Mouse (Mus musculus) brain, embryonic 18.5 days (tissue): Measurements from ENCODE around the gene Trmt2a.

Experiments used
- DNase-seq: peaks from one replicate; pipeline ENCODE4 v3.0.0-alpha.2; 2012; ENCODE audit warnings: low read depth, low spot score

Trmt2a gene

DNA sequence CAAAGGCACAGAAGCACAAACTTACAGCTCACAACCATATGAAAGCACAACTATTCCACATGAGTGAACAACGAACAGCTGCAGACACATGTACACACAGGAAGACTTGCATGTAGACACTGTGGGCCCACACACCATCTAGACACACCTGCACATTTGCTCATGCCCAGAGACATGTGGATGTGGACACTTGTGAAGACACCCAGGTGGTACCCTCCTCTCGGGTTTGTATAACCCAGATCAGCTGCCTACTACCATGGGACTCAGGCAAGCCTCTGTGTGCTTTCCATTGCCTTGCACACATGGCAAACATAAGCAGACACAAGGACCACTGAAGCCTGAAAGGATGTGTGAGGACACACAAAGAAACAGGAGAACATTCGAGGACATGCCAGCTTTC lies 17.4 kb upstream of the Trmt2a start:
- DNase-seq: no peak

DNA sequence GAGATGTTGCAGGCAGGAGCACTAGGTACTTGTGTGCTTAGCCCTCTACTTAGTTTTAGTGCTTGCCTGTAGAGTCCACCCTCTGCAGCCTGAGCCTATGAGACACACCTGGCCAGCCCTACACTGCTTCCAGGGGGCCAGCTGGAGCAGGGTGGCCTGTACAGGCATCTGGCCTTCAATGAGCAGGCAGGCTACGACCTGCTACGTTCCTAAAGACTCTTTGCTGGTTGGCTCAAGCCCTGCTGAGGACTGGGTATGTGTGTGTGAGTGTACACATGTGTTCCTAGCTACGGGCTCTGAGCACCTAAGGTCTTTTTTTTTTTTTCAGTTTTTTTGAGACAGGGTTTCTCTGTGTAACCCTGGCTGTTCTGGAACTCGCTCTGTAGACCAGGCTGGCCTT lies 17.0 kb upstream of the Trmt2a start:
- DNase-seq: no peak

DNA sequence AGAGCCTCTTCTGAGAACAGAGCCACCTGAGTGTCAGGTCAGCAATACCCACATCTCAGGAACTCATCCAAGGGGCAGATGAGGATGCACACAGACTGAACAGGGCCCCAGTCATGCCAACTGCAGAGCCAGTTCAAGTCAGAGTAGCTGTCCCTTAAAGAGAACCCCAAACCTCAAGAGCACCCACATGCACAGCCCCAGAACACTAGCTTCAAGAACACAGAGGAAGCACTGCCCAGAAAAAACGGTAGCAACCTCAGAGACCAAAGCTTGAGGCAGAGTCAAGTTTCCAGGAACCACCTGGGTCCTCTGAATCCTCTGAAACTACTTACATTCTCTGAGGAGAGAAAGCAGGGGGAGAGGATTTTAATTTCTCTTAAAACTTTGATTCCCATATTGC lies 15.0 kb upstream of the Trmt2a start:
- DNase-seq: no peak

DNA sequence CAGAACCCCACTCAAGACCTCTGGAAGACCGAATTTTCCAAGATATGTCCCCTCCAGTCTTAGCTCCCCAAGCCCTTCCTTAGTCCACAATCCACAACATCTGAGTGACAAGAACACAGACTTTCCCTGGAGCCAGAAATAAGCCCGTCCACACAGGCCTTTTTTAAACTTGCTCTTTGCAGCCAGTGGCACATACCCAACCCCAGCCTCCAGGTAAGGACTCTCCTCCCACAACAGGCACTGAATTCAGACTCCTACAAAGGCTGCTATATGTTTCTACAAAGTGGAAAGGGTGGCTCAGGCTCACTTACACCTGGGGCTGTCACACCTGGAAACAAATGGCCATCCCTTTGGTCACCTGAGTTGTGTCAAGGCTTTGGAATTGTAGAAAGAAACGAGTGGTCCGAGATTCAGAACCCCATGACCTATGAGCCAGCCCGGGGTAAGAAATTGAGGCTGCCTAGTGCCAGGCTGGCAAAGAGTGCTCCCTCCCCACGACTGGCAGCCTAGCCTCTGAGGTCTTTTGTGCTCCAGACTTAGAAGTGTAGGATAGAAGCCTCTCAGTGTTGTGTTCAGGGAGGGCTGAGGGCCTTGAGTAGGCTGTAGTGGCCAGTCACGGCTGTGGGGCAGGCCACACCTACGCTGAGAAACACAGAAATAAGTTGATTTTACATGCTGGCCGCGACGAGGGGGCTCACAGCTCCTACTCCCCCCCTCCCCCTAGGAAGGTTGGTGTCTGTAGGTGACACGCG lies 14.4 kb upstream of the Trmt2a start:
- no peak for DNase-seq

DNA sequence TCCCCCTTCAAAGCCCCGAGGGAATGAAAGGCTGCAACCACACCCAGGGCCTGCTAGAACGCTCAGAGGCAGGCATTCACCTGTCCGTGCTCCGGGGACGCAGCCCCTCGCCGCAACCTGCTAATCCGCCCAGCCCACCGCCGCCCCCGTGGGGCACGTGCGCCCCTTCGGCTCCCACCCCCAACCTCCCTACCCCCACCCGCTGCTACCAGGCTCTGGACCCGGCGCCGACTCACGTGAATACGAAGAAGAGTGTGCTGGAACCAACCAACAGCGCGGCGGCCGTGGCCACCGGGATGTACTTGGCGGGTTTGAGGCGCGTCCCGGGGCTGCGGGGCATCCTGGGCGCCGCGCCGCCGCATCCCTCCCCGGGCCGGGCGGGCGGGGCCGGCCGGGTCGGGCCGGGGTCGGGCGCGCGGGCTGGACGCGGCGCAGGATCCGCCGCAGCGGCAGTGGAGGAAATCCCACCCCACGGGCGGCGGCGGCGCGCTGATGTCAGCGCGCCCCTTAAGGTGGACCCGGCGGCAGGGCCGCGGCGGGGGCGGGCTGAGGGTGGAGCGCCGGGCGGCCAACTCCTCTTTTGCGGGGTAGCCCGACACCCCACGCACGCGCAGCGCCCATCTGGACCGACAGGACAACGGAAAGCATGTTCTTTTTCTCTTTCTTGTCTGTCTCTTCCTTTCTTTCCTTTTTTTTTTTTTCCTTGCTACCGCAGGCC lies 13.6 kb upstream of the Trmt2a start, which contains the start of gene Zdhhc8:
Zdhhc8 (minus strand) TSS at position 466 of the 718 bp plus-strand sequence.
- peak; percentile 68 for DNase-seq

DNA sequence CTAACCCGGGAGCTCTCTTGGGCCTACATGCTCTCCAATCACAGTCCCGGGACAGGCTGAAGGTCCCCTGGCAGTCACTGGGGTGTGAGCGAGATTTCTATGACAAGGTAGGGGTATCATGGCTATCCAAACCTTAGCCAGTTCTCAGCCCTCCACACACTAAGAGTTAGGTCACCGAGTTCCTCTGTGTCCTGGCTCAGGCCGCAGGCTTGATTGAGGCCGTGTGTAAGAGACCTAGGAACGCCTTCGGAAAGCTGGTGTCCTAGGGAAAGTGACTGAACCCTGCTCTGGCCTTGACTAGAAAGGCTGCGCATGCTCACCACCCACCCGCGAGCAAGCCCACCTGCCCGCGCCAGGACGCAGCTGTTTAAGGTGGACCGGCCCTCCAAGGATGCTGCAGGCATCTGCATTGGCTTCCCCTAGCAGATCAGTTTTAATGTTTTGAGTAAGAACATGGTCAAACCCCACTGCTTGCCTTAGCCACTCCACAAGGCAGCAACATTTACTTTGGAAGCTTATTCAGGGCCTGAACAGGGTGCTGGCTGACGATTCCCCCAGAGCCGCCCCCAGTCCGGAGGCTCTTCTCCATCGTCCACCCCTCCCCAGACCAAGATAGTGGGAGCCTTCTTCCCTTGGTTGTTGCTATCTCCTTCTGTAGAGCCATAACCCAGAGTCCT lies 13.0 kb upstream of the Trmt2a start:
- DNase-seq: peak; percentile 46

DNA sequence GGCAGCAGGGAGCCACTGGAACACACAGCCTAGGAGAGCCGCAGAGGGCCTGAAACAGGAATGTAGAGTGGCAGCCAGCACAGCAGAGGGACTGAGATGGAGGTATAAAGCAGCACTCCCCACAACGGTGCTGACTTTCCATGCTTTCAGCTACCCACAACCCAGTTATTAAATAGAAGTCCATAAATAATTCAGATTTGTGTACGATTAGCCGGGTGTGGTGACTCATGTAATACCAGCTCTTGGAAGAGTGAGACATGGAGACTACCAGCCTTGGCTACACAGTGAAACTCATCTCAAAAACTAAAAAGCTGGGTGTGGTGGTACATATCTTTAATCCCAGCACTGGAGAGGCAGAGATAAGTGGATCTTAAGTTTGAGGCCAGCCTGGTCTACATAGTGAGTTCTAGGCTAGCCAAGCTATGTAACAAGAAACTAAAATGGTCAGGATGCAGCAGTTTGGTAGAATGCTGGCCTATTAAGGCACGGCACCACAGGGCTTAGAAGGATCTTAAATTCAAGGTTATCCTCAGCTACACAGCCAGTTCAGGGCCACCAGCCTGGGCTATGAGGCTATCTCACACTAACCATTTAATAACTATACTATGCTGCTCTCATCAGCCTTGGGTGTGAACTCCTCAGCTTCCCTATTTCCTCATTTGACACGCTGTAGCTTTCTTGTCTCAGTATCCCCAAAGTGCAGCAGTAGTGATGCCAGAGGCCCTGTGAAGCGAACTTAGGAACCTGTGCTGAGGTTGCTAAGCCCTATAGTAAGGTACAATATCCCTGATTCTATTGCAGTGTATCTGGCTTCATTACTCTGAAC lies 11.6 kb upstream of the Trmt2a start:
- DNase-seq: no peak

DNA sequence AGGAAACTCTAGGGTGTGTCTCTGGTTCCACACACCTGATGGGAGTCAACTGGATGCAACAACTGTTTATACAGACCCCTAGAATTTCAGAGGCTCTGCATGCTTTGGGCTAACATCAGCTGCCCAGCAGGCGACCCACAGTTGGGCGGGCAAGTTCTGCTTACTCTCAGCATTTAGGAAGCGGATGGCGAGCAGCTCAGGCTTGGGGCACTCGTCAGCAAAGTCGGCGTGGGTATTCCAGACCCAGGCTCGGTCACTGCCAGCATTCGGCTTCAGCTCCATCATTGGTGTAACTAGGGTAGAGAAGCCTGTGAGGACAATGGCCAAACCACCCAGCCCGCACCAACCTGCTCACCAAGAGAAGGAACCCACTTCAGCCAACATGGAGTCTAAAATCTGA lies 6.9 kb upstream of the Trmt2a start:
- no peak for DNase-seq

DNA sequence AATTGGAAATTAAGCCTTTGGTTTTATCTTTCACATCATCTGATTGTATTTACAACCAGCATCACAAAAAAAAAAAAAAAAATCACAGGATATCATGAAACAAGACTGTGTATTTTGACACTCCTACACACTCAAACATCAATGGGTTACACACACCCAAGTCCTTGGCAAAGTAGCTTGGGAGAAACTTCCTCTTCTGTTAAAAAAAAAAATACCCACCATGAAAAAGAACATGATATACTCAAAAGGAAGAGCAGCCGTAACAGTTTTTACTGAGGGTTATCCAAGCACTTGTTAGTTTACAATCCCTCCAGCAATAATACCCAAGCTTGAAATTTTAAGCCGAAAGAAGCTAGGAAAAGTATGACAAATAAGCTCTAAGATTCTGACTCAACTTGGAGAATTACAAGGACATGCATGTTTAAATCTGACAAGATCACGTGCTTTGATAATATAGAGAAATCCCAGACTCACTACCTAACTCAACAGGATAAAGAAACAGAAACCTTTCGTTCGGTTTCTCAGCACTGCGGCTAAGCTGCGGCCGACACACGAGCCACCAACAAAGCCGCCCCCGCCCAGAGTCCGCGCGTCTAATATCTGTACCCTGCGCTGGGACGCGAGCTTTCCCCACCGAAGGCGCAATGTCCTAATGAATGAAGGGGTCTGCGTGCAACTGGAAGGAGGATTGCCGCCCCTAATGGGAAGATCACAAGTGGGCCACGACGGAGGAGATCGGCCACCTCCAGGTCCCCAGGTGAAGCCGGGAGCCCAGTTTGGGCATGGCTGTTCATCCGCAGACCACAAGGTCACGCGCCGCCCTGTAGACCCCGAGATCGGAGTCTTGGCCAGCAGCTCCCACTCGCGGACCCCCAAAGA lies 719 bp upstream of the Trmt2a start:
- DNase-seq: no peak

DNA sequence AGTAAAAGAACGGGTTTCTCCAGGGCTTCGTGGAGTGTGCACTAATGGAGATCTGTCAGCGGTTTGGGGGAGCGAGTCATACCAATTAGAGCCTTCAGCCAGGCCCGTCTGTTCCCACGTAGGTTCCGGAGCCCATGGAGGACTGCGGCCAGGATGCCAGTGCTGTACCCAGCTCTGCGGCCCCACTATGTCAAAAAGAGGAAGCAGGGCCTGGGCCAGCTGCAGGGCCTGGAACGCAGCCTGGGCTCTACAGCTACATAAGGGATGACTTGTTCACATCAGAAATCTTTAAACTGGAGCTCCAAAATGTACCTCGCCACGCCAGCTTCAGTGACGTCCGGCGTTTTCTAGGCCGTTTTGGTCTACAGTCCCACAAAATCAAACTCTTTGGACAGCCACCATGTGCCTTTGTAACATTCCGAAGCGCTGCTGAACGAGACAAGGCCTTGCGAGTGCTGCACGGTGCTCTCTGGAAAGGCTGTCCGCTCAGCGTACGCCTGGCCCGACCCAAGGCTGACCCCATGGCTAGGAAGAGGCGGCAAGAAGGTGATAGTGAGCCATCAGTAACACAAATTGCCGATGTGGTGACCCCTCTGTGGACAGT lies 987 bp downstream of the Trmt2a start:
- no peak for DNase-seq

DNA sequence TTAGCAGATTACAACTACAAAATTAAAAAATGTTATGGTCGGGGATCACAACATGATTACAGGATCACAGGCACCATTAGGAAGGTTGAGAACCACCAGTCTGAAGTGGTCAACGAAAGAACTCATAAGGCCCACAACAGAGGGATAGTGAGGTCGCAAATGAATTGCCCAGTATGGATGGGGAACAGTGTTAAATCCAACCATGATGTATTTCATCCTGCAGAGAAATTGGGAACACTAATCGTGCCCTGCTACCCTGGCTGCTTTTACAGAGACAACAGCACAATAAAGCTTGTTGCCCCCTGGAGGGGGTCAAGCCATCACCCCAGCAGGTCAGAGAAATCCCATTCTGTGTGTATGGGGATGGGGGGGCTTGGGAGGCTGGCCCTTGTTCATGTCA lies 1.8 kb downstream of the Trmt2a start:
- DNase-seq: no peak

DNA sequence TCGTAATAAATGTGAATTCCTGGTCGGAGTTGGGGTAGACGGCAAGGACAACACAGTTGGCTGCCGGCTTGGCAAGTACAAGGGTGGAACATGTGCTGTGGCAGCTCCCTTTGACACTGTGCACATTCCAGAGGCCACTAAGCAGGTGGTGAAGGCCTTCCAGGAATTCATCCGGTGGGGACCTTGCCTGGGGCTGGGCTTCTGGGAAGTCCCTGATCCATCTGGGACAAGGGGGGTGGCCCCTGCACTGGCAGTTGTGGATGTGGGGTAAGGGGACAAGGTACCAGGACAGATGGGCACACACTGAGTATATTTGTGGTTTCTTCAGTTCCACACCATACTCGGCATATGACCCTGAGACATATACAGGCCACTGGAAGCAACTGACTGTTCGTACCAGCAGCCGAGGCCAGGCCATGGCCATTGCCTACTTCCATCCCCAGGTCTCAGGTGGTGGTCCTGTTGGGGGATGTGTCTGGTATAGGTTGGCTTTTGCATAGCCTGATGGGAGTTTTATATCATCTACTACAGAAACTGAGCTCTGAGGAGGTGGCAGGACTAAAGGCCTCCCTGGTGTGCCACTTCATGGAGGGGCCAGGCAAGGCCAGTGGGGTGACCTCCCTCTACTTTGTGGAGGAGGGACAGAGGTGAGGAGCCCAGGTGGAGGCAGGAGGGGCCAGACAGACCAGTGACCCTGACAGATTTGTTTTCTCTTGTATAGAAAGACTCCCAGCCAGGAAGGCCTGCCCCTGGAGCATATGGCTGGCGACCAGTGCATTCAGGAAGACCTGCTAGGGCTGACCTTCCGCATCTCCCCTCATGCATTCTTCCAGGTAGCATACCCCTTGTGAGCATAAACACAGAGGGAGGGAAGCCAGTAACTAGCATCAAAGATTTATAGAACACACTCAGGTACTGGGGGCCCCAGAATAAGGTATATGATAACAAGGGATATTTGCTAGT lies 2.6 kb downstream of the Trmt2a start:
- no peak for DNase-seq

DNA sequence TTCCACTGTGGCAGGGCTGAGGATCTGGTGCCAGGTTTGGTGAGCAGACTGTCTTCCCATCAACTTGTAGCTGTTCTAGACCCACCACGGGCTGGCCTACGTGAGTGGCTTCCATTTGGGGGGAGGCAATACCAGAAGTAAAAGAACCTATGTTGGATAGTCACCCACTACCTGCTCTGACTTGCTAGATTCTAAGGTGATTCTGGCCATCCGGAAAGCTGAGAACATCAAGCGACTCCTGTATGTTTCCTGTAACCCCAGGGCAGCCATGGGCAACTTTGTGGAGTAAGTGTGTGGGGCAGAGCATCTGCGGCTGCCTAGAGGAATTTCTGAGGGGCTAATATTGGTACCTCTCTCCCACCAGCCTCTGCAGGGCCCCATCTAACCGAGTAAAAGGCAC lies 4.3 kb downstream of the Trmt2a start:
- DNase-seq: no peak

DNA sequence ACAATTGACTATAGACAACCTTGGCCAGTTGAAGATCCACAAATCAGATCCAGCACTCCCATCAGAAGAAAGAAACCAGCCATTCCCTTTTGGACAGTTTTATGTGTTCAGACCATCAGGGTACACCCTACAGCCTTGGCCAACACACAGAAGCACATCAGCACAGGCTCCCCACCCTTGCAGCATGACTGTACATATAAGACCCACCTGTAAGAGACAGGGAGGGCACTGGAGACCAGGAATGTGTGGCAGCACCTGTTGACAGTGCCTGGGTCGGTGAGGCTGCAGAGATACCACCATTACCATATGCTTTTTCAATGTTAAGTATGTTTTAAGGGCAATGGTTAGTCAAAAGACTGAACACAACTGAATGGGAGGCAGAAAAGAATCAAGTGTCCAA lies 5.4 kb downstream of the Trmt2a start:
- DNase-seq: no peak

DNA sequence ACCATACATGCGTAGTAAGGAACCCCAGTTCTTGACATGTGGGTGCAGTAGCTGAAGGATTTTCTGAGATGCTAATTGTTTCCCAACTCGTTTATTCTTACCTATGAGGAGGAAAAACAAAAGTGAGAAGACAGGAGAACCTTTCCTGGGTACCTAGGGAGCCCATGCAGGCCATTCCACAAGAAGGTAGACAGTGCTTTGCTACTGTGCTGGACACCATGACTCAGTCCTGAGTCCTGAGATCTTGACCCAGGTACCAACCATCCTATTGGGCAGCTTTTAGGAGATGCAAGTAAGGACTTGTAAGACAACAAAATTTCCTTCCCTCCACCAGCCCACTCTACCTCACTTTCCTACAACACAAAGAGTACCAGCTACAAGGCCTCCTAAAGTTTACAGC lies 9.7 kb downstream of the Trmt2a start, which contains the start of gene Gm49776:
Gm49776 (minus strand) TSS at position 101 of the 400 bp plus-strand sequence.
- DNase-seq: no peak

DNA sequence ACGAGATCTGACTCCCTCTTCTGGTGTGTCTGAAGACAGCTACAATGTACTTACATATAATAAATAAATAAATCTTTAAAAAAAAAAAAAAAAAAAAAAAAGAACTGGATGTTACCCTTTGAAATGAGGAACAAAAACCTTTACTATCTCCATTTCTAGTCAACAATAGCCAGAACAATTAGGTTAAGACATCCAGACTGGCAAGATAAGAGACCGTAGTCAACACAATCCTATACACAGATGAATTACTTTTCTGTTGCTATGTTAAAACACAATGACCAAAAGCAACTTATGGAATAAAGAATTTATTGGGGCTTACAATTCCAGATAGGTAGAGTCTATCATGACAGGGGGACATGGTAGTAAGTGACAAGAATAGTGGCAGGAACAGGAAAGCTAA lies 16.5 kb downstream of the Trmt2a start:
- DNase-seq: no peak

DNA sequence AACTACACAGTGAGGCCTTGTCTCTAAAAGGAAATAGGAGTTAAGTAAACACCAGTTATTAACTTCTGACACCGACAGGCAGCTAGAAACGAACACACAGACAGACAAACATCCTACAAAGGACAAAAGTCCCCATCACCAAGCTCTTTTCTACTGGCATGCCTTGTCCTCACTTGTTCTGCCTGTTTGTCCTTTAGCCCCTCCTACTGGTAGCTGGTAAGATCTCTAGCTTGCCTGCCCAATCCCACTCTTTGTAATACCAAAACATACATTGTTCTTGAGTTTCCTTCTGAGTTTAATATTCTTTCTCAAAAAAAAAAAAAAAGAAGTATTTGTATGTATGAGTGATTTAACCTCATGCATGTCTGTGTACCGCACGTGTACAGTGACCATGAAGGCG lies 19.7 kb downstream of the Trmt2a start:
- DNase-seq: no peak

DNA sequence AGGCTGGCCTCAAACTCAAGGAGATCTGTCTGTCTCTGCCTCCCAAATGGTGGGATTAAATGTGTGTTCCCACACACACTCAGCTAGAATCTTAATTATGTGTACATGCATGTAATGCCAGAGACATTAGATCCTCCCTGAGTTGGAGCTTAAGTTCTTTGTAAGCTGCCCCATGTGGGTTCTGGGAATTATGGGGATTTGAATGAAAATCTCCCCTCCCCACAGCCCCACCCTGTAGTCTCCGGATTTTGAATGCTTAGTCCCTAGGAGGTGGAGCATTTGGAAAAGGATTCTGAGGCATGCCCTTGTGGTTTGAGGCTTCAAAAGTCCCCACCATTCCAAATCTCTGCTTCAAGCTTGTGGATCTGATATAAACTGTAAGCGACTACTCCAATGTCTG lies 26.7 kb downstream of the Trmt2a start:
- no peak for DNase-seq

DNA sequence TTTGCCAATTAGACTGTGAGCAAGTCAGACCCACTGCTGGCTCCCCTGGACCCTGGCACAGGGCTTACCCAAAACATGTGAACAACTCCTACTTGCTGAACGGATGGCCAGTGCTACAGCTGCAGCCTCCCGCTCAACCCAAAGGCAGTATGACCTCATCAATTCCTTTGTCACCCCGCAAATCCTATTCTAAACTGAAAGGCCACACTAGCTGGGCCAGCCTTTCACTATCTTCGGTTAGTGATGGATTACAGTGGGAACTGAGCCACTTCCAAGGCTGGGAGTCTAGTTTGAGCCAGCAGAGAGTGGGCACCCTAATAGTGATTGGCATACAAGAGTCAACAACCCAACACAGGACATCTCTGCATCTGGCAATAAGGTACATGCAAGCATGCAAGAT lies 39.7 kb downstream of the Trmt2a start:
- no peak for DNase-seq
